Mouse (Mus musculus) lung, postnatal 10 days (tissue): ENCODE data around the gene Ccdc177.
A peak's percentile ranks its signal among the peaks of the same experiment; 100 is the strongest.

Source experiments
- DNase-seq: peaks from one replicate; pipeline ENCODE4 v3.0.0; 2021

The Ccdc177 gene

GRCm38 (mm10) chr12:80734526-80735470 is 25.7 kb downstream of the Ccdc177 start:
- DNase-seq, result no peak

DNA sequence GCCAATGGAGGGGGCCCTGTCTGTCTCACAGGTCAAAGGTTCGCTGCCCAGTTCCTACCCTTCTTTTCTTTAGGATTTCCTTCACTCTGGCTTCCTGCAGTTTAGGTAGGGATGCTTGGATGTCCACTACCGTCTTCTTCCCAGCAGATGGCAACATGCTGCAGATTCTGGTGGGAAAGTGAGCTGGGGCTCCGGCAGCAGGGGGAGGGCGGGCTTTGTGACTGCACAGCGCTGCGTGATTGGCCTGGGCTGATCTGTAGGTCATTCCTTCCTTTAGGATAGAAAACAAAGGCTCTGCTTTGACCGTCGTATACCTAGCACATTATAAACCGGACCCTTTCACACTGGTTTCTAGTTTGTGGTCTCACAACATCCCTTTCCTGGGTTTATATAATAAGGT is 29.9 kb downstream of the Ccdc177 start:
- DNase-seq, result peak; percentile 84

DNA sequence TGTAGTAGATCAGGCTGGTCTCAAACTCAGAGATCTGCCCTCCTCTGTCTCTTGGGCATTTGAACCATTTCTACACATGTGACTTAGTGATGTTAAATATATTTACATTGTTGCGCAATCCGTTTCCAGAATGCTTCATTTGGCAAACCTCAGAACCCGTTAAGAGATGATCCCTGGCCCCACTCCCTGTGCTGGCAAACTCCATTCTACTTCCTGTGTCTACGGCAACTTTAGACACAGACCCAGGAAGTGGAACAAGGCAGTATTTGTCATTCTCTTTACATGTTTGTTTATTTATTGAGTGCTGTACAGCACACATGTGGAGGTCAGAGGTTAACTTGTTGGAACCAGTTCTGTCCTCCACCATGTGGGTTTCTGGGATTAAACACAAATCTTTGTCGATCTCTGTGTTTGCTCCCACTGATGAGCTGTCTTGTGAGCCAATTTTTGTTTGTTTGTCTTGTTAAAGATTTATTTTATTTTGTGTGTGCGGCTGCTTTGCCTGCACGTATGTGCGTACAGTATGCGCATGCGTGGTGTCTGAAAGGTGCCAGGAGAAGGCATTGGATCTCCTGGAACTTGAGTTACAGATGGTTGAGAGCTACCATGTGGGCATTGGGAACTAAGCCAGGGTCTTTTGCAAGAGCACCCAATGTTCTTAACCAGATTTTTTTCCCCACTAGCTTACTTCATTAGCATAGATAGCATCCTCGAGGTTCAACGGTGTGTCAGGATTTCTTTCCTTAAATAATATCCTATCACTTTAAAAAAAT is 30.5 kb downstream of the Ccdc177 start:
- peak; percentile 60 for DNase-seq

GRCm38 (mm10) chr12:80728814-80729213 is 31.7 kb downstream of the Ccdc177 start:
- peak; percentile 36 for DNase-seq

DNA sequence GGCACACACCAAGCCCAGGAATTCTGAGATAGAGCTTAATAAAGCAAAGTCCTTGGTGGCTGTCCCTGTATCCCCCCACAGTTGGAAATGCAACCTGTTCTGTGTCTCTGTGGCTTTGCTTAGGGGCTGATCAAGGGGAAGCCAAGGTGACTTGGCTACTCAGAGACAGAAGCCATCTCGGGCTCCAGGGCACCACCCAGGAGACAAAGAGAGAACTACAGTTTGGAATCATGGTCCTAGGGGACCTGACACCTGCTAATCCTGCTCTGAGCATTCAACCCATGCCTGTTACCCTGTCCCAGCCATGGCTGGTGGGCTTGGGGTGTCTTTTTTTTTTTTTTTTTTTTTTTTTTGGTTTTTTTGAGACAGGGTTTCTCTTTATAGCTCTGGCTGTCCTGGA is 32.3 kb downstream of the Ccdc177 start:
- DNase-seq, result no peak

- DNase-seq, result peak; percentile 90
These were observed 35.5 kb downstream of the Ccdc177 start for GRCm38 (mm10) chr12:80724853-80725559.

- no peak for DNase-seq
These were observed 39.0 kb downstream of the Ccdc177 start for GRCm38 (mm10) chr12:80721458-80721857.

GRCm38 (mm10) chr12:80720507-80720906 is 40.0 kb downstream of the Ccdc177 start:
- no peak for DNase-seq

DNA sequence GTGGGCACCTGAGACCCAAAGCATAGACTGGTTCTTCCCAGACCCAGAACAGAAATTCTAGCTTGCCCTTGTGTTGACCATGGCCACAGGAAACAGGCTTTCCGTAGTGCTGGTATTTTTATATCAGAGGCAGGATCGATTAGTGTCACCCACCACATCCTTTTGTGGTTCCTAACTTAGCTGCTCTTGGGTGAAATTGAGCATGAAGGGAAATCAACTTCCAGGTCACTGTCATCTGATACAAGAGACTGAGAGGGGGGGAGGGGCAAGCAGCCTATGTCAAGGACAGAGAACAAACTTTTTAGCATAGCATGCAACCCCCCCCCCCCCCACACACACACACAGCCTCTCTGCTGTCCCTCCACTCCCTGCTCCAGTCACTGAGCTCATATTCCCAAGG is 41.3 kb downstream of the Ccdc177 start:
- DNase-seq, result no peak

DNA sequence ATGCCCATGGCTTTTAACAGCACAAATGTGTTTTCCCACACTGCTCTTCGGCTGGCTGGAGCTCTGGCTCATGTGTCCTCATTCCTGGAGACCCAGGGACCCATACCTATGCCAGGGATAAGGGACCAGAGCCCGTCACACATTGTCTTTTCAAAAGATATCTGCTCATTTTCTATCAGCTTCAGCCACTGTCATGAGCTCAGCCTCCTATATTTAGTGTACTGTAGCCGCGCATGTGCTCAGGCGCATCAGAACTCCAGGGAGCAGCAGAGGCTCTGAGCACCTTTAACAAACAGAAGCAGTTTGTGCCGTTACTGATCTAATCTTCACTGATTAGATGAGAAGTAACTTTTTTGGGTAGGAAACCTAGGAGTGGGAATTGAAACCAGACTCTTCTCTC is 44.6 kb downstream of the Ccdc177 start:
- DNase-seq, result no peak

DNA sequence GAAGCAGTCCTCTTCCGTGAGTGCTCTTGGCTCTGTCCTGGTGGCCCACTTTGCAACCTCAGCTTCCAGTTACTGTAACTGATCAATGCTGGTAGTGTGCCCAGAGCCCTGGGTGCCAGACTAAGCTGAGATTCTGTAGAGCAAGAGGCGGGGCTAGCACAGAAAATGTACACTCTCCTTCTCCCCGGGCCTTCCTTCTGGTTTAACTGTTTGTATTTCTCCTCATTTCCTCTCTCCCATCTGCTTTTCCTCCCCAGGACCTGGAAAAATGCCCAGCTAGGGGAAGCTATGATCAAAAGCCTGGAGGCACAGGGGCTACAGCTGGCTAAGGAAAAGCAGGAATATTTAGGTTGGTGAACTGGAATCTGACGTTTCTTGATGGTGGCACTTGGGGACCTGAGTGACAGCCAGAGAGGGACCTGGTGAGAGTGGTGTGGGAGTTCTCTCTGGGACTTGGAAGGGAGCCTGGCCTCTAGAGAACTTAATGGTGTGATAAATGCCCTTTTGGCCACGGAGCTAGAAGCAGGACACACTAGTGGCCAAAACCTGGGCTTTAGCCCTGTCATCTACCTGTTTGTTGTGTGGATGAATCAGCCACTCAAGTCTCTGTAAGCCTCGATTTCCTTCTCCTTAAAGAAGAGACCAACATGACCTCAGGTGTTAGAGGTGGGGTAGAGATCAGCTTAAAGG is 53.4 kb downstream of the Ccdc177 start:
- peak; percentile 16 for DNase-seq

DNA sequence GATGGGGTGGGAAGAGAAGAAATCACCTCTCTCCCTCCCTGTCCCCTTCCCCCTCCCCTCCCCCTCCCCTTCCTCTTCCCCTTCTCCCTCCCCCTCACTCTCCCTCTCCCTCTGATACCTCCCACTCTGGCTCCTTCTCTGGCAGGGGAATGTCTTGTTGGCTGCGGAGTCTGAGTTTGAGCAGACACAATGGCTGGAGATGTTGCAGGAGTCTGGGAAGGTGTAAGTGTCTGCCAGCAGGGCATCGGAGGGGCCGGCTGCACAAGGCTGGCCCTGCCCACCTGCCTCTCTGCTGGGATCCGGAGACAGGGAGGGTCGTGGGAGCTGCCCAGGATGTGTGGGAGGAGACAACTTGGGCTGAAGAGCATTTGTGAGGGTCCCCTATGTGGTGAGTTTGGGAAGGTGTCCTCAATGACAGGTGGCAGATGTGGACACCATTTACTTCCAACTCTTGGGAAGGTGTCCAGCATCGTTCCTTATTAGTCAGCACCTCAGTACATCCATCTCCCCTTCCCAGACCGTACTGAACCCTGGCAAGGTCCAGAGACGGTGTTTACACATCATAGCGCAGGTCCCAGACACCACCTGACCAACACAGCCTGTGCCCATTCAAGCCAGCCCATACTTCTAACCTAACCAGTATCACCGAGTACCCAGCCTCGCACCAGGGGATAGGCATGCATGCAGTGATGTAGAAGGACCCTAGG is 54.1 kb downstream of the Ccdc177 start:
- DNase-seq, result no peak
